Mouse (Mus musculus): ENCODE data around the gene Gpsm1. TPM values are rescaled to one million over a fixed set of nuclear protein-coding genes. Genes with fewer than 3 reads are reported as not detected.

The Gpsm1 gene
- polyA plus RNA-seq (2014; fragmentation: Illumina TruSeq; extraction: RNeasy Lipid Tissue Mini Kit (QIAGEN cat#74804); ENCODE audit: low read depth, low replicate concordance), result 0.69 TPM

DNA sequence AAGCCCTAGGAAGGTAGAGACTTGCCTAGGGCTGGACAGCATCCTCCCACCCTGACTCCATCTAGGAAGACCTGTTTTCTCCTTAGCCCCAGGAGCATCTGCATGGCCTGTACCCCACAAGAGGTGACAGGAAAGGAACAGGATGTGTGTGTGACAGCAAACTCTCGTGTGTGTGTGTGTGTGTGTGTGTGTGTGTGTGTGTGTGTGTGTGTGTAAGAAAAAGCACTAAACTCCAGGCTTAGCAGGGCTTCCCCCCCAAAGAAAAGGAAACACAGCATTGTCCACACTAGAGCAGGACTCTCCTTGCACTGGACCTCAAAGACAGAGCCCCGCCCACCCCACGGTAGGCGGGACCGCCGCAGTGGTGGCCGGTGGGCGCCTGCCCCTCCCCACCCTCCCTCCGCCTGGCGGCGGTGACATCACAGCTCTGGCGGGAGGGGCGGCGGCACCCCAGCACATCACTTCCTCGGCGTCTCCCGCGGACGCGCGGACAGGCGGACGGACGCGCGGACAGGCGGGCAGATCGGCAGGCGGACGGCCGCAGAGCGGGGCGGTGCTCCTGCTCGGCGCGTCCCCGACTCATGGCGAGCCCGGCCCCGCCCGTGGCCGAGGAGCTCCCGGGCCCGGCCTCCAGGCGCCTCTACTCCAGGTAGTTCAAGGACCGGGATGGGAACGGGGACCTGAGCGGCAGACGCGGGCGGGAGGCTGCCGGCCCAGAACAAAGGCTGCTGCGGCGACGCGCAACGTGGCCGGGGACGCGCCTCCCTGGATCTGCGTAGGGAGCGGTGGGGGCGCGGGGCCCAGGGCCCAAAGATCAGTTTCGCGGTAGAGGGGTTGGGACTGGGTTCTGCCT, at the start of gene Gpsm1:
TSS of gene Gpsm1 (plus strand) at position 444 of the 853 bp plus-strand sequence.

GRCm38 (mm10) chr2:26294457-26294856, 20.9 kb upstream of the Gpsm1 start, which contains the start of gene Ccdc187:
Gene Ccdc187, minus strand, starts transcription at chr2:26294557.

GRCm38 (mm10) chr2:26351358-26352290, 36.3 kb downstream of the Gpsm1 start, which contains the start of gene Dnlz:
Gene Dnlz, minus strand, starts transcription at chr2:26352110.

DNA sequence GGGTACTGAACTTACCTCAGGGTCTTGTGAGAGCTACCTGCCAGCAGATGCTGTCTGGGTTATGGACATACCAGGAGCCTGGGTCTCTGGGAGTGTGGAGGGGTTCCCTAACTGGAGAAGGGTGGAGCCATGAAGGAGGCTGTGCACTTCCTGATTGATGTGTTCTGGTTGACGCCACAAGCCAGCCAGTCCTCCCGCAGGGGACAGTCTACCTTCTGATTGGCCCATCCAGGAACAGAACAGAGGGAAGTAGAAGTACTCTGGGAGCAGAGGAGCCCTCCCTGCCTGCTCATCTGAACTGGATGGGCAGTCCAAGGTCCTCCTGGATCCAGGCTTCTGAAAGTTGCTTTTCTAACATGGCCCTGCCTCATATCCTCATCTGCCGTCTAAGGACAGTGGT, 45.5 kb downstream of the Gpsm1 start, which contains the start of gene Card9:
TSS of gene Card9 (minus strand) at position 147 of the 400 bp plus-strand sequence.

DNA sequence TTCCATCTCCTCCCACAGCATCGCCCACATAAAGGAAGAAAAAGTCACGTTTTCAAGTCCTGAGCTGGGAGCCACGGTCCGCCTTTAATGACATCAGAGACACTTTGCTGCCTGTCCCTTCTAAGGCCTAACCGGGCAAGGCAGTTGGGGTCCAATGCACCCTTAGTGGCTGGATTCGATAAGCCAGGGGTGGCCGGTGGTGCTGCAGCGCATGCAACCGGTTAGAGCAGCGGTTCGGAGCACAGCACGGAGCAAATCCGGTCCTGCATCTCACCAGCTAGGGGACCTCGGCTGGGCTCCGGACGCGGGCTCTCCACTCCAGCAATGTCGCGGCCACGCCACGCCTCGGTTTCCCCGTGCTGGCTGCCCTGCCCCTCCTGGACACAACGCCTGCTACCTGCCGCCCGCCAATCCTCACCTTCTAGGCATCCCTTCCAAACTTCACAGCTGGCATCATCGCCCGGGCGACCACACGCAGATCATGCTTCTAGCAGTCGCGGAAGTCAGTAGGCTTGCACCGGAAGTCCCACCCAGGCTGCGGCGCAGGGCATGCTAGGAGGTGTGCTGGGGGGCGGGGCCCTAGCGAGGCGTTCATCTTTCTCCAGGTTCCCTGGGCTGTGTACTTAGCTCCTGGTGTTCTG, 64.9 kb downstream of the Gpsm1 start, which contains the start of gene Snapc4:
TSS of gene Snapc4 (minus strand) at position 523 of the 641 bp plus-strand sequence.

GRCm38 (mm10) chr2:26389154-26389690, 73.9 kb downstream of the Gpsm1 start, which contains the start of the genes Entr1 and Pmpca:
Gene Entr1, minus strand, starts transcription at chr2:26389316.
Gene Pmpca, plus strand, starts transcription at chr2:26389339.

Other genes starting within 250 kb of the Gpsm1 start
- gene Nacc2, start 192.3 kb upstream of the Gpsm1 start, polyA plus RNA-seq (2014; fragmentation: Illumina TruSeq; extraction: RNeasy Lipid Tissue Mini Kit (QIAGEN cat#74804); ENCODE audit: low read depth, low replicate concordance), result 12.7 TPM
- gene Lhx3, start 107.2 kb upstream of the Gpsm1 start, polyA plus RNA-seq (2014; fragmentation: Illumina TruSeq; extraction: RNeasy Lipid Tissue Mini Kit (QIAGEN cat#74804); ENCODE audit: low read depth, low replicate concordance), result not detected
- gene Qsox2, start 78.0 kb upstream of the Gpsm1 start, polyA plus RNA-seq (2014; fragmentation: Illumina TruSeq; extraction: RNeasy Lipid Tissue Mini Kit (QIAGEN cat#74804); ENCODE audit: low read depth, low replicate concordance), result 11.9 TPM
- gene Ccdc187, start 21.0 kb upstream of the Gpsm1 start, polyA plus RNA-seq (2014; fragmentation: Illumina TruSeq; extraction: RNeasy Lipid Tissue Mini Kit (QIAGEN cat#74804); ENCODE audit: low read depth, low replicate concordance), result 0.22 TPM
- gene Dnlz, start 36.6 kb downstream of the Gpsm1 start, polyA plus RNA-seq (2014; fragmentation: Illumina TruSeq; extraction: RNeasy Lipid Tissue Mini Kit (QIAGEN cat#74804); ENCODE audit: low read depth, low replicate concordance), result 1.4 TPM
- not detected for gene Card9, start 45.4 kb downstream of the Gpsm1 start, polyA plus RNA-seq (2014; fragmentation: Illumina TruSeq; extraction: RNeasy Lipid Tissue Mini Kit (QIAGEN cat#74804); ENCODE audit: low read depth, low replicate concordance)
- gene Snapc4, start 65.1 kb downstream of the Gpsm1 start, polyA plus RNA-seq (2014; fragmentation: Illumina TruSeq; extraction: RNeasy Lipid Tissue Mini Kit (QIAGEN cat#74804); ENCODE audit: low read depth, low replicate concordance), result 17.6 TPM
- gene Entr1, start 73.8 kb downstream of the Gpsm1 start, polyA plus RNA-seq (2014; fragmentation: Illumina TruSeq; extraction: RNeasy Lipid Tissue Mini Kit (QIAGEN cat#74804); ENCODE audit: low read depth, low replicate concordance), result 35.1 TPM
- 96.4 TPM for gene Pmpca, start 73.8 kb downstream of the Gpsm1 start, polyA plus RNA-seq (2014; fragmentation: Illumina TruSeq; extraction: RNeasy Lipid Tissue Mini Kit (QIAGEN cat#74804); ENCODE audit: low read depth, low replicate concordance)
- gene Inpp5e, start 93.7 kb downstream of the Gpsm1 start, polyA plus RNA-seq (2014; fragmentation: Illumina TruSeq; extraction: RNeasy Lipid Tissue Mini Kit (QIAGEN cat#74804); ENCODE audit: low read depth, low replicate concordance), result 5.6 TPM
- 63.6 TPM for gene Sec16a, start 129.7 kb downstream of the Gpsm1 start, polyA plus RNA-seq (2014; fragmentation: Illumina TruSeq; extraction: RNeasy Lipid Tissue Mini Kit (QIAGEN cat#74804); ENCODE audit: low read depth, low replicate concordance)
- 1.7 TPM for gene Notch1, start 201.1 kb downstream of the Gpsm1 start, polyA plus RNA-seq (2014; fragmentation: Illumina TruSeq; extraction: RNeasy Lipid Tissue Mini Kit (QIAGEN cat#74804); ENCODE audit: low read depth, low replicate concordance)